Mouse (Mus musculus) brain, embryonic 14.5 days (tissue): Measurements from ENCODE around the gene Ppp4r3a.

Source experiments
- CTCF ChIP-seq: fragments of 200-500 bp; IDR thresholded peaks from 2 replicates; pipeline ENCODE4 v1.5.1; 2012; ENCODE audit warnings: inconsistent platforms, mild to moderate bottlenecking, moderate library complexity, borderline replicate concordance; ENCODE audit not compliant: insufficient read depth, insufficient read length; ENCODE audit errors: extremely low read depth
- POLR2A ChIP-seq: fragments of 200-500 bp; IDR thresholded peaks from 2 replicates; pipeline ENCODE4 v1.6.1; 2012; ENCODE audit warnings: mild to moderate bottlenecking, inconsistent platforms, borderline replicate concordance; ENCODE audit not compliant: poor library complexity, insufficient read depth, insufficient read length, severe bottlenecking; ENCODE audit errors: extremely low read depth

DNA sequence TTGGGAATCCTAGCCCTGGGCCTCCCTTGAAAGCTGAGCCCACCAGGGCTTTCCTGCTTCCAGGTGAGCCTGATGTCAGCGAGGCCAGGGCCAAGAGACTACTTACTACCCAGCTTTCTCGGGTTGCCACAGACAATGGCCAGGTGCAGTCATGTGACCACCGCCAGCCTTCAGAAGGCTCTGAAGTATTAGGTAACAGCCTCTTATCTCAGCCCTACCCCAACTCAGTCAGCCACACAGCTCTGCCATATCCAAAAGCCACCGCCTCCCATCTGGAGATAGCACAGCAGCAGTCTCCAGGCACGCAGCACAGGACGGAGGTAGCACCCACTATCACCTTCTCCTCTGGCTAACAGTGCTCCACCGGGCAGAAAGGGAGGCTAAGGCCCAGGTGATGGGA is 58.1 kb downstream of the Ppp4r3a start:
- no peak for TF ChIP-seq CTCF
- no peak for TF ChIP-seq POLR2A
